ENCODE assay signal across 14 mouse cellular contexts in genomic region chr10:111512036-111512568, GRCm38 (mm10). TPM values are rescaled to one million over a fixed set of nuclear protein-coding genes. Genes with fewer than 3 reads are reported as not detected.
DNase-seq lines count a peak whose midpoint lies in the region; ATAC-seq and TF ChIP-seq lines count a peak whose summit lies in the region.
"Had no signal": no experiment of that assay in that cellular context is flagged by ENCODE, and none has a peak within 500 bp of the region (broad histone marks: within the 10 kb centered on the region; RNA-seq: fewer than 3 reads in every experiment).

No protein-coding gene starts in this region.

- WGBS in intestine, embryonic 14.5 days, result 40% methylated on average over 10 of the region's 10 CpGs
- 67% methylated on average over 10 of the region's 10 CpGs for WGBS in intestine, postnatal 0 days
- WGBS in midbrain, embryonic 16.5 days, result 82% methylated on average over 10 of the region's 10 CpGs

- peaks cover 47% of the 10 kb centered on the region for H3K4me1 ChIP-seq in intestine, embryonic 14.5 days (replicated peaks; ENCODE audit: control insufficient read depth, insufficient read depth, low read length)
- peaks cover 6% of the 10 kb centered on the region for H3K4me1 ChIP-seq in intestine, postnatal 0 days (replicated peaks; ENCODE audit: control insufficient read depth, insufficient read depth, low read length)
- H3K4me1 ChIP-seq in midbrain, embryonic 16.5 days (ENCODE audit: control insufficient read depth, insufficient read depth, low read length), result peaks cover 9% of the 10 kb centered on the region

- peak; percentile 51 for DNase-seq in gastrocnemius, adult 2 months
- no peak for DNase-seq in gastrocnemius, adult 8-10 months (ENCODE audit: low spot score in 2 of 2)
- no peak for DNase-seq in intestine, embryonic 14.5 days (ENCODE audit: low spot score)
- DNase-seq in ovary, postnatal 14 days (ENCODE audit: low spot score), result peak; percentile 38
- no peak for DNase-seq in ovary, adult 18-20 months (ENCODE audit: low spot score)
- DNase-seq in lung, postnatal 4 days, result peak; percentile 55 to 66
- DNase-seq: cerebellum, adult 2 months; layer of hippocampus, postnatal 36 days; midbrain, embryonic 14.5 days had no signal

- H3K4me2 ChIP-seq in intestine, embryonic 14.5 days (ENCODE audit: low read length), result no peak overlapping the region
- H3K4me2 ChIP-seq in intestine, postnatal 0 days (replicated peaks; ENCODE audit: low read depth), result no peak overlapping the region
- H3K4me2 ChIP-seq in midbrain, embryonic 16.5 days (ENCODE audit: low read length), result no peak overlapping the region
- H3K4me2 ChIP-seq: embryonic facial prominence, embryonic 15.5 days; forebrain, embryonic 12.5 days had no signal

- no peak for TF ChIP-seq CTCF in gastrocnemius, adult 2 months (IDR thresholded peaks at IDR 0.05)
- TF ChIP-seq CTCF in intestine, postnatal 0 days (IDR thresholded peaks at IDR 0.05; ENCODE audit: low read depth), result no peak

- no peaks in the 10 kb centered on the region for H3K27me3 ChIP-seq in intestine, embryonic 14.5 days (replicated peaks; ENCODE audit: control insufficient read depth, insufficient read depth, low read length)
- H3K27me3 ChIP-seq in intestine, postnatal 0 days (replicated peaks; ENCODE audit: control insufficient read depth, insufficient read depth, low read length), result no peaks in the 10 kb centered on the region
- H3K27me3 ChIP-seq in midbrain, embryonic 16.5 days (ENCODE audit: control insufficient read depth, insufficient read depth, low read depth, low read length), result no peaks in the 10 kb centered on the region
- H3K27me3 ChIP-seq: embryonic facial prominence, embryonic 15.5 days had no signal

- H3K9me3 ChIP-seq in intestine, embryonic 14.5 days (ENCODE audit: control insufficient read depth, low read length), result no peaks in the 10 kb centered on the region
- H3K9me3 ChIP-seq in intestine, postnatal 0 days (ENCODE audit: control insufficient read depth), result no peaks in the 10 kb centered on the region
- H3K9me3 ChIP-seq in midbrain, embryonic 16.5 days (replicated peaks; ENCODE audit: control insufficient read depth, low read length, poor library complexity, severe bottlenecking), result no peaks in the 10 kb centered on the region
- H3K9me3 ChIP-seq: embryonic facial prominence, embryonic 15.5 days; forebrain, embryonic 12.5 days; hindbrain, embryonic 10.5 days had no signal

- H3K9ac ChIP-seq in intestine, embryonic 14.5 days (ENCODE audit: low read length), result no peak overlapping the region
- no peak overlapping the region for H3K9ac ChIP-seq in intestine, postnatal 0 days (ENCODE audit: low read depth, low read length)
- H3K9ac ChIP-seq in midbrain, embryonic 16.5 days (ENCODE audit: low read depth, low read length), result no peak overlapping the region
- H3K9ac ChIP-seq: embryonic facial prominence, embryonic 15.5 days; forebrain, embryonic 12.5 days had no signal

- peaks cover 6% of the 10 kb centered on the region; the same call in 1 of the 2 replicates for H3K36me3 ChIP-seq in intestine, embryonic 14.5 days (ENCODE audit: control insufficient read depth, insufficient read depth, low read length)
- no peaks in the 10 kb centered on the region for H3K36me3 ChIP-seq in intestine, postnatal 0 days (ENCODE audit: control insufficient read depth, insufficient read depth)
- H3K36me3 ChIP-seq in midbrain, embryonic 16.5 days (ENCODE audit: control insufficient read depth, insufficient read depth, low read length), result no peaks in the 10 kb centered on the region
- H3K36me3 ChIP-seq: embryonic facial prominence, embryonic 15.5 days; forebrain, embryonic 12.5 days; hindbrain, embryonic 10.5 days had no signal

- no peak for ATAC-seq in intestine, embryonic 14.5 days (replicated peaks; ENCODE audit: low FRiP score, low TSS enrichment, low read depth)
- no peak for ATAC-seq in intestine, postnatal 0 days
- no peak for ATAC-seq in midbrain, embryonic 16.5 days

- H3K4me3 ChIP-seq in gastrocnemius, adult 2 months, result no peak overlapping the region
- no peak overlapping the region for H3K4me3 ChIP-seq in intestine, embryonic 14.5 days (ENCODE audit: low read depth, low read length)
- no peak overlapping the region for H3K4me3 ChIP-seq in intestine, postnatal 0 days (ENCODE audit: low read depth, low read length)
- no peak overlapping the region for H3K4me3 ChIP-seq in midbrain, embryonic 16.5 days (ENCODE audit: low read depth, low read length)
- H3K4me3 ChIP-seq: embryonic facial prominence, embryonic 15.5 days; forebrain, embryonic 12.5 days; hindbrain, embryonic 10.5 days had no signal

- peak overlapping the region; percentile 64 for H3K27ac ChIP-seq in gastrocnemius, adult 2 months
- peak overlapping the region; percentile 43; the same call in 1 of the 2 replicates for H3K27ac ChIP-seq in intestine, embryonic 14.5 days (ENCODE audit: low read depth)
- no peak overlapping the region for H3K27ac ChIP-seq in intestine, postnatal 0 days (ENCODE audit: low read depth, low read length)
- no peak overlapping the region for H3K27ac ChIP-seq in midbrain, embryonic 16.5 days (ENCODE audit: low read length)
- H3K27ac ChIP-seq: embryonic facial prominence, embryonic 15.5 days; forebrain, embryonic 12.5 days; hindbrain, embryonic 10.5 days had no signal

- intact Hi-C loops in gastrocnemius, adult 2 months (cut with DNase I), result no loop called here

RNA-seq across cellular contexts. Expression of gene Phlda1, which starts 6.0 kb away (rescaled TPM):
- 1 to 10 TPM; 4.2 to 4.9 TPM for total RNA-seq in gastrocnemius, adult 2 months (2021)
- total RNA-seq in gastrocnemius, adult 8-10 months (2022), result 1 to 10 TPM; 2.4 to 3.9 (median 3.6) TPM
- polyA plus RNA-seq in intestine, embryonic 14.5 days (2014; fragmentation: Nextera tagmentation; extraction: Ambion mirVana), result 42.4 and 46.0 TPM in 2 replicates
- 21.0 and 21.4 TPM in 2 replicates for polyA plus RNA-seq in intestine, postnatal 0 days (2015; fragmentation: Nextera tagmentation; extraction: Ambion mirVana)
- 30.8 and 30.9 TPM in 2 replicates for polyA plus RNA-seq in midbrain, embryonic 16.5 days (2015; fragmentation: Nextera tagmentation; extraction: Ambion mirVana)

RNA-seq across cellular contexts. Expression of gene Nap1l1, which starts 39.1 kb away (rescaled TPM):
- 10 to 100 TPM; 62.8 to 64.2 TPM for total RNA-seq in gastrocnemius, adult 2 months (2021)
- 10 to 100 TPM; 53.4 to 66.1 (median 59.2) TPM for total RNA-seq in gastrocnemius, adult 8-10 months (2022)
- polyA plus RNA-seq in intestine, embryonic 14.5 days (2014; fragmentation: Nextera tagmentation; extraction: Ambion mirVana), result 248 and 249 TPM in 2 replicates
- polyA plus RNA-seq in intestine, postnatal 0 days (2015; fragmentation: Nextera tagmentation; extraction: Ambion mirVana), result 62.1 and 64.2 TPM in 2 replicates
- 163 and 179 TPM in 2 replicates for polyA plus RNA-seq in midbrain, embryonic 16.5 days (2015; fragmentation: Nextera tagmentation; extraction: Ambion mirVana)

Comparison
In these comparisons a context has a peak if more than half of its experiments do, and no peak if none do; other contexts are left out.
1. DNase-seq: peak in gastrocnemius, adult 2 months (single experiment), ovary, postnatal 14 days (single experiment) and lung, postnatal 4 days (2 of 2); none in gastrocnemius, adult 8-10 months (0 of 2), intestine, embryonic 14.5 days (single experiment) and ovary, adult 18-20 months (single experiment).
2. H3K27ac ChIP-seq: peak in gastrocnemius, adult 2 months (single experiment) and intestine, embryonic 14.5 days (single experiment); none in intestine, postnatal 0 days (single experiment) and midbrain, embryonic 16.5 days (single experiment).